ENCODE assay signal across 19 mouse cellular contexts in the genomic region with DNA sequence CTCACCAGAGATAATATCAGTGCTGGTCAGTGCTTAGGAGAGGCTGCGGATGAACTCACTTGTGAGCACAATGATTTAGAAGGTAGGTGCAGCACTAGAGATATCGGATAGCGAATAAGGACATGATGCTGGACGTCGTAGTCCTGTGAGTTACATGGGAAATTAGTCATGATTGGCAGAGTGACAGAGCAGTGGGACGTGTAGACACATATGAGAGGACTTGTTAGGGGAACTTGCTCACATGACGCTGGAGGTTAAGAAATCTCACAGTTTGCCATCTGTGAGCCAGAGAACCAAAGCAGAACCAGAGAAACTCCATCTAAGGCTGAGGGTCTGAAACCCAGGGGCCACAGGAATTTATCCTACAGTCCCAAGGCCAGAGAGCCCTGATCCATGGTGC. TPM values are rescaled to one million over a fixed set of nuclear protein-coding genes. Genes with fewer than 3 reads are reported as not detected.
DNase-seq lines count a peak whose midpoint lies in the region; ATAC-seq lines count a peak whose summit lies in the region.
"Had no signal": no experiment of that assay in that cellular context is flagged by ENCODE, and none has a peak within 500 bp of the region (broad histone marks: within the 10 kb centered on the region; RNA-seq: fewer than 3 reads in every experiment).

No protein-coding gene starts in this region.

- DNase-seq in 3T3-L1 (ENCODE audit: low read depth, low spot score) (peak; percentile 29), 416B (ENCODE audit: low read depth) (peak; percentile 77)
- DNase-seq in lung, postnatal 36 days, result peak; percentile 71
- DNase-seq in cerebellum, postnatal 4 days (ENCODE audit: low spot score in 2 of 2), result no peak
- DNase-seq in heart, adult 18-20 months, result no peak
- DNase-seq: adrenal gland, postnatal 10 days; cerebellum, adult 8-10 months; cerebellum, postnatal 36 days; gastrocnemius, postnatal 36 days; heart, postnatal 14 days; kidney, adult 18-20 months; kidney, postnatal 25 days; liver had no signal

- peak; percentile 44; the same call in 1 of the 2 replicates for ATAC-seq in monocyte, adult 5-6 weeks (replicated peaks; ENCODE audit: insufficient number of reproducible peaks, low FRiP score, low TSS enrichment, poor library complexity, severe bottlenecking)
- ATAC-seq: forebrain, embryonic 15.5 days; inflammation-experienced regulatory T-cells, adult 6 months; midbrain, embryonic 15.5 days had no signal

RNA-seq across cellular contexts. Expression of gene Snx5, which starts 19.6 kb away (rescaled TPM):
- total RNA-seq in monocyte, adult 5-6 weeks (2017), result 393 to 430 TPM (median 397 TPM) in 3 replicates
- 10 to 100 TPM; 59.7 to 65.9 TPM for total RNA-seq in heart, adult 18-20 months (2021)

RNA-seq across cellular contexts. Expression of gene Mgme1, which starts 19.9 kb away (rescaled TPM):
- 5.7 to 13.8 TPM (median 6.8 TPM) in 3 replicates for total RNA-seq in monocyte, adult 5-6 weeks (2017)
- 10 to 100 TPM; 16.2 to 17.9 TPM for total RNA-seq in heart, adult 18-20 months (2021)

RNA-seq across cellular contexts. Expression of gene Ovol2, which starts 41.6 kb away (rescaled TPM):
- not detected in 3 replicates for total RNA-seq in monocyte, adult 5-6 weeks (2017)
- not detected for total RNA-seq in heart, adult 18-20 months (2021)
- total RNA-seq: adrenal gland, postnatal 10 days; gastrocnemius, adult 18-20 months; gastrocnemius, postnatal 36 days; heart, adult 8-10 months; heart, postnatal 14 days had no signal

Comparison
In these comparisons a context has a peak if more than half of its experiments do, and no peak if none do; other contexts are left out.
1. DNase-seq: peak in 3T3-L1 (single experiment), 416B (single experiment) and lung, postnatal 36 days (single experiment); none in cerebellum, postnatal 4 days (0 of 2) and heart, adult 18-20 months (0 of 2).